Mouse (Mus musculus): Measurements from ENCODE around the gene Exoc8. TPM values are rescaled to one million over a fixed set of nuclear protein-coding genes. Genes with fewer than 3 reads are reported as not detected.

Exoc8 gene
- polyA plus RNA-seq, 1 experiment from 2014 or later, result 11.7 TPM

GRCm38 (mm10) chr8:124911938-124912872, 14.7 kb upstream of the Exoc8 start:
- Histone ChIP-seq H3K36me3 (ENCODE audit: control insufficient read depth, insufficient read depth, low read length) (peaks cover 31% of the 10 kb centered on the region), H3K4me2 (ENCODE audit: low read length) (no peak overlapping the region), H3K9me3 (ENCODE audit: control insufficient read depth, low read length) (no peaks in the 10 kb centered on the region), H3K4me1 (ENCODE audit: control insufficient read depth, insufficient read depth, low read depth, low read length) (no peaks in the 10 kb centered on the region), H3K9ac (ENCODE audit: low read depth, low read length) (no peak overlapping the region), H3K27ac (ENCODE audit: low read depth, low read length) (no peak overlapping the region), H3K27me3 (replicated peaks; ENCODE audit: control insufficient read depth, insufficient read depth, low read length) (no peaks in the 10 kb centered on the region), H3K4me3 (ENCODE audit: low read length) (no peak overlapping the region)
- no peak for ATAC-seq
- 77% methylated on average over 17 of the region's 17 CpGs for WGBS

GRCm38 (mm10) chr8:124910349-124910748, 12.8 kb upstream of the Exoc8 start:
- Histone ChIP-seq H3K36me3 (ENCODE audit: control insufficient read depth, insufficient read depth, low read length) (peaks cover 41% of the 10 kb centered on the region), H3K4me1 (ENCODE audit: control insufficient read depth, insufficient read depth, low read depth, low read length) (no peaks in the 10 kb centered on the region), H3K9me3 (ENCODE audit: control insufficient read depth, low read length) (no peaks in the 10 kb centered on the region), H3K9ac (ENCODE audit: low read depth, low read length) (no peak overlapping the region), H3K4me3 (ENCODE audit: low read length) (no peak overlapping the region), H3K27me3 (replicated peaks; ENCODE audit: control insufficient read depth, insufficient read depth, low read length) (no peaks in the 10 kb centered on the region), H3K27ac (ENCODE audit: low read depth, low read length) (no peak overlapping the region), H3K4me2 (ENCODE audit: low read length) (no peak overlapping the region)
- WGBS, result 90% methylated on average over 10 of the region's 10 CpGs
- ATAC-seq, result no peak

- Histone ChIP-seq H3K4me1 (ENCODE audit: control insufficient read depth, insufficient read depth, low read depth, low read length) (no peaks in the 10 kb centered on the region), H3K36me3 (ENCODE audit: control insufficient read depth, insufficient read depth, low read length) (peaks cover 41% of the 10 kb centered on the region)
- WGBS, result 95% methylated on average over 16 of the region's 16 CpGs
Measured at GRCm38 (mm10) chr8:124909936-124910335, 12.4 kb upstream of the Exoc8 start.

GRCm38 (mm10) chr8:124905482-124905881, 8.0 kb upstream of the Exoc8 start:
- WGBS, result 84% methylated on average over 2 of the region's 2 CpGs
- ATAC-seq, result no peak
- peaks cover 50% of the 10 kb centered on the region for H3K36me3 ChIP-seq (ENCODE audit: control insufficient read depth, insufficient read depth, low read length)
- no peak overlapping the region for H3K27ac ChIP-seq (ENCODE audit: low read depth, low read length)
- no peaks in the 10 kb centered on the region for H3K9me3 ChIP-seq (ENCODE audit: control insufficient read depth, low read length)
- no peaks in the 10 kb centered on the region for H3K27me3 ChIP-seq (replicated peaks; ENCODE audit: control insufficient read depth, insufficient read depth, low read length)
- no peak overlapping the region for H3K4me2 ChIP-seq (ENCODE audit: low read length)
- H3K4me3 ChIP-seq (ENCODE audit: low read length), result no peak overlapping the region
- H3K4me1 ChIP-seq (ENCODE audit: control insufficient read depth, insufficient read depth, low read depth, low read length), result no peaks in the 10 kb centered on the region
- no peak overlapping the region for H3K9ac ChIP-seq (ENCODE audit: low read depth, low read length)

More at GRCm38 (mm10) chr8:124909936-124910335, 12.4 kb upstream of the Exoc8 start:
- no peak overlapping the region for H3K27ac ChIP-seq (ENCODE audit: low read depth, low read length)
- no peak overlapping the region for H3K9ac ChIP-seq (ENCODE audit: low read depth, low read length)
- H3K4me2 ChIP-seq (ENCODE audit: low read length), result no peak overlapping the region
- H3K4me3 ChIP-seq (ENCODE audit: low read length), result no peak overlapping the region
- H3K9me3 ChIP-seq (ENCODE audit: control insufficient read depth, low read length), result no peaks in the 10 kb centered on the region
- no peaks in the 10 kb centered on the region for H3K27me3 ChIP-seq (replicated peaks; ENCODE audit: control insufficient read depth, insufficient read depth, low read length)
- ATAC-seq, result no peak

- H3K9ac ChIP-seq (ENCODE audit: low read depth, low read length), result no peak overlapping the region
- no peaks in the 10 kb centered on the region for H3K9me3 ChIP-seq (ENCODE audit: control insufficient read depth, low read length)
- H3K4me2 ChIP-seq (ENCODE audit: low read length), result no peak overlapping the region
- ATAC-seq, result no peak
- H3K4me3 ChIP-seq (ENCODE audit: low read length), result no peak overlapping the region
- no peaks in the 10 kb centered on the region for H3K27me3 ChIP-seq (replicated peaks; ENCODE audit: control insufficient read depth, insufficient read depth, low read length)
- H3K36me3 ChIP-seq (ENCODE audit: control insufficient read depth, insufficient read depth, low read length), result peaks cover 41% of the 10 kb centered on the region
- H3K27ac ChIP-seq (ENCODE audit: low read depth, low read length), result no peak overlapping the region
- WGBS, result 92% methylated on average over 15 of the region's 15 CpGs
- peaks cover 8% of the 10 kb centered on the region for H3K4me1 ChIP-seq (ENCODE audit: control insufficient read depth, insufficient read depth, low read depth, low read length)
Measured at GRCm38 (mm10) chr8:124903198-124903597, 5.7 kb upstream of the Exoc8 start.

GRCm38 (mm10) chr8:124898251-124898905, 873 bp upstream of the Exoc8 start:
- Histone ChIP-seq H3K27ac (ENCODE audit: low read depth, low read length) (peak overlapping the region; percentile 74; the same call in 1 of the 2 replicates), H3K36me3 (ENCODE audit: control insufficient read depth, insufficient read depth, low read length) (peaks cover 36% of the 10 kb centered on the region), H3K27me3 (replicated peaks; ENCODE audit: control insufficient read depth, insufficient read depth, low read length) (no peaks in the 10 kb centered on the region), H3K9ac (ENCODE audit: low read depth, low read length) (peak overlapping the region; percentile 75), H3K4me3 (ENCODE audit: low read length) (peak overlapping the region; percentile 97), H3K4me1 (ENCODE audit: control insufficient read depth, insufficient read depth, low read depth, low read length) (peaks cover 31% of the 10 kb centered on the region), H3K4me2 (ENCODE audit: low read length) (peak overlapping the region; percentile 93), H3K9me3 (ENCODE audit: control insufficient read depth, low read length) (no peaks in the 10 kb centered on the region)
- WGBS, result 7% methylated on average over 29 of the region's 31 CpGs
- ATAC-seq, result peak; percentile 25

- Histone ChIP-seq H3K9me3 (ENCODE audit: control insufficient read depth, low read length) (no peaks in the 10 kb centered on the region), H3K4me1 (ENCODE audit: control insufficient read depth, insufficient read depth, low read depth, low read length) (peaks cover 31% of the 10 kb centered on the region), H3K27ac (ENCODE audit: low read depth, low read length) (peak overlapping the region; percentile 87), H3K27me3 (replicated peaks; ENCODE audit: control insufficient read depth, insufficient read depth, low read length) (no peaks in the 10 kb centered on the region), H3K9ac (ENCODE audit: low read depth, low read length) (peak overlapping the region; percentile 86), H3K36me3 (ENCODE audit: control insufficient read depth, insufficient read depth, low read length) (peaks cover 22% of the 10 kb centered on the region), H3K4me2 (ENCODE audit: low read length) (peak overlapping the region; percentile 86), H3K4me3 (ENCODE audit: low read length) (peak overlapping the region; percentile 97)
- ATAC-seq, result peak; percentile 51
- 1% methylated on average over 60 of the region's 60 CpGs for WGBS
Measured at GRCm38 (mm10) chr8:124896632-124897385, 696 bp downstream of the Exoc8 start.

GRCm38 (mm10) chr8:124896010-124896631, 1.4 kb downstream of the Exoc8 start:
- Histone ChIP-seq H3K4me1 (ENCODE audit: control insufficient read depth, insufficient read depth, low read depth, low read length) (peaks cover 31% of the 10 kb centered on the region), H3K36me3 (ENCODE audit: control insufficient read depth, insufficient read depth, low read length) (peaks cover 18% of the 10 kb centered on the region)

More at GRCm38 (mm10) chr8:124896010-124896631, 1.4 kb downstream of the Exoc8 start:
- H3K4me3 ChIP-seq (ENCODE audit: low read length), result peak overlapping the region; percentile 97
- H3K27ac ChIP-seq (ENCODE audit: low read depth, low read length), result no peak overlapping the region
- peak overlapping the region; percentile 86 for H3K4me2 ChIP-seq (ENCODE audit: low read length)
- ATAC-seq, result no peak
- no peaks in the 10 kb centered on the region for H3K9me3 ChIP-seq (ENCODE audit: control insufficient read depth, low read length)
- H3K9ac ChIP-seq (ENCODE audit: low read depth, low read length), result peak overlapping the region; percentile 86
- no peaks in the 10 kb centered on the region for H3K27me3 ChIP-seq (replicated peaks; ENCODE audit: control insufficient read depth, insufficient read depth, low read length)
- WGBS, result 82% methylated on average over 26 of the region's 26 CpGs
